Mouse (Mus musculus) testis, adult 2 months (tissue): ENCODE data around the gene Chrne. TPM values are rescaled to one million over a fixed set of nuclear protein-coding genes. Genes with fewer than 3 reads are reported as not detected.

Experiments
- H3K27ac ChIP-seq: fragments of 200-500 bp; 2 replicates; pipeline ENCODE4 v1.5.1; 2012; ENCODE audit warnings: low read depth, low read length; ENCODE audit not compliant: control insufficient read depth, insufficient read depth
- H3K27me3 ChIP-seq: fragments of 200-500 bp; 2 replicates; pipeline ENCODE4 v1.6.1; 2012; ENCODE audit warnings: mild to moderate bottlenecking, low read length, moderate library complexity; ENCODE audit not compliant: control insufficient read depth, insufficient read depth
- H3K36me3 ChIP-seq: fragments of 200-500 bp; 2 replicates; pipeline ENCODE4 v1.6.1; 2012; ENCODE audit warnings: mild to moderate bottlenecking, low read length; ENCODE audit not compliant: control insufficient read depth, insufficient read depth
- H3K4me1 ChIP-seq: fragments of 200-500 bp; 2 replicates; pipeline ENCODE4 v1.6.1; 2012; ENCODE audit warnings: low read length; ENCODE audit not compliant: control insufficient read depth, insufficient read depth
- H3K4me3 ChIP-seq: fragments of 200-500 bp; 2 replicates; pipeline ENCODE4 v1.5.1; 2012; ENCODE audit warnings: low read depth, mild to moderate bottlenecking, low read length, moderate library complexity, mixed read lengths; ENCODE audit not compliant: control insufficient read depth
- CTCF ChIP-seq: fragments of 200-500 bp; IDR thresholded peaks from 2 replicates; pipeline ENCODE4 v1.5.1; 2012; ENCODE audit warnings: low read depth, mild to moderate bottlenecking, inconsistent platforms, low read length, moderate library complexity; ENCODE audit not compliant: control insufficient read depth, insufficient read depth, insufficient replicate concordance
- POLR2A ChIP-seq: fragments of 200-500 bp; IDR thresholded peaks from 2 replicates; pipeline ENCODE4 v1.6.1; 2012; ENCODE audit warnings: low read depth, mild to moderate bottlenecking, inconsistent platforms, low read length, moderate library complexity; ENCODE audit not compliant: control insufficient read depth
- polyA plus RNA-seq: library from polyadenylated mRNA; depleted of rRNA; stranded (reverse); fragments of >200 nt; gene quantifications from 2 replicates; pipeline ENCODE4 v1.2.3, GENCODE M21; 2012

Gene Chrne
- polyA plus RNA-seq, 1 experiment: 243 TPM

- Histone ChIP-seq H3K4me1 (0 out of 2 replicates have a peak, but pooled peaks cover 2% of the 10 kb centered on the region), H3K36me3 (no peaks in the 10 kb centered on the region), H3K27me3 (no peaks in the 10 kb centered on the region), H3K4me3 (no peak overlapping the region), H3K27ac (no peak overlapping the region)
- no peak for TF ChIP-seq CTCF
- no peak for TF ChIP-seq POLR2A
These were observed 35.2 kb downstream of the Chrne start for GRCm38 (mm10) chr11:70583775-70584174.

- TF ChIP-seq CTCF (no peak), POLR2A (no peak)
- no peaks in the 10 kb centered on the region for H3K27me3 ChIP-seq
- H3K4me1 ChIP-seq: 0 out of 2 replicates have a peak, but pooled peaks cover 2% of the 10 kb centered on the region
- H3K27ac ChIP-seq: no peak overlapping the region
- no peak overlapping the region for H3K4me3 ChIP-seq
- H3K36me3 ChIP-seq: no peaks in the 10 kb centered on the region
These were observed 35.8 kb downstream of the Chrne start for GRCm38 (mm10) chr11:70583022-70583714.

- Histone ChIP-seq H3K36me3 (no peaks in the 10 kb centered on the region), H3K27ac (no peak overlapping the region), H3K4me1 (0 out of 2 replicates have a peak, but pooled peaks cover 2% of the 10 kb centered on the region), H3K27me3 (no peaks in the 10 kb centered on the region), H3K4me3 (no peak overlapping the region)
- TF ChIP-seq CTCF (no peak), POLR2A (no peak)
These were observed 36.8 kb downstream of the Chrne start for GRCm38 (mm10) chr11:70582196-70582595.

- Histone ChIP-seq H3K27me3 (no peaks in the 10 kb centered on the region), H3K36me3 (no peaks in the 10 kb centered on the region), H3K4me1 (0 out of 2 replicates have a peak, but pooled peaks cover 2% of the 10 kb centered on the region), H3K27ac (no peak overlapping the region), H3K4me3 (no peak overlapping the region)
- no peak for TF ChIP-seq POLR2A
- no peak for TF ChIP-seq CTCF
These were observed 38.1 kb downstream of the Chrne start for GRCm38 (mm10) chr11:70580921-70581320.

GRCm38 (mm10) chr11:70580358-70580720 is 38.7 kb downstream of the Chrne start:
- H3K27ac ChIP-seq: no peak overlapping the region
- no peaks in the 10 kb centered on the region for H3K27me3 ChIP-seq
- H3K4me3 ChIP-seq: no peak overlapping the region
- 0 out of 2 replicates have a peak, but pooled peaks cover under 1% of the 10 kb centered on the region for H3K4me1 ChIP-seq
- no peaks in the 10 kb centered on the region for H3K36me3 ChIP-seq
- TF ChIP-seq POLR2A: no peak
- no peak for TF ChIP-seq CTCF

- no peaks in the 10 kb centered on the region for H3K36me3 ChIP-seq
- TF ChIP-seq POLR2A (no peak), CTCF (no peak)
- no peaks in the 10 kb centered on the region for H3K27me3 ChIP-seq
- H3K27ac ChIP-seq: no peak overlapping the region
- H3K4me3 ChIP-seq: no peak overlapping the region
- H3K4me1 ChIP-seq: no peaks in the 10 kb centered on the region
These were observed 39.2 kb downstream of the Chrne start for GRCm38 (mm10) chr11:70579710-70580357.

GRCm38 (mm10) chr11:70578962-70579361 is 40.1 kb downstream of the Chrne start:
- Histone ChIP-seq H3K4me1 (no peaks in the 10 kb centered on the region), H3K27me3 (no peaks in the 10 kb centered on the region), H3K27ac (no peak overlapping the region), H3K36me3 (no peaks in the 10 kb centered on the region), H3K4me3 (no peak overlapping the region)
- TF ChIP-seq CTCF (no peak), POLR2A (no peak)
